Mouse (Mus musculus) 3T3-L1 (cell line): ENCODE data around the gene Gm5485.
A peak's percentile ranks its signal among the peaks of the same experiment; 100 is the strongest.

Source experiments
- DNase-seq: peaks from one replicate; pipeline ENCODE4 v3.0.0-alpha.2; 2015; ENCODE audit warnings: low read depth, low spot score

The Gm5485 gene

DNA sequence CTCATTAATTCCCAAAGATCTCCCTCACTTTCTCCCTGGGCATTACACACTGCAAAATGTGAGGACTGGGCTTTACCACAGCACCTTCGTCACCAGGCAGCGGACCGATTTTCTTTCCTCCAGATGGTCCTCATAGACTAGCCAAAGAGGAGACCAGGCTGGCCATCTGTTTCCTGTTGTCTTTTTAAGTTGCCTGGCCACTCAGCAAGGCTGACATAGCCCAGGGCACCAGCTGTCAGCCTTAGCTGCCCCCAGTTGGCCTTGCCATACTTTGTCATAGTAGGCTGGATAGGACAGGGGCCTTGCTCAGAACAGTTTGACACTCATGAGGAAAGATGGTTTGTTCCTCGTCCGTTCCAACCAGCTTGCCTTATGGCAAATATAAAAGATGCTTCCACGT lies 39.8 kb downstream of the Gm5485 start:
- DNase-seq: no peak

DNA sequence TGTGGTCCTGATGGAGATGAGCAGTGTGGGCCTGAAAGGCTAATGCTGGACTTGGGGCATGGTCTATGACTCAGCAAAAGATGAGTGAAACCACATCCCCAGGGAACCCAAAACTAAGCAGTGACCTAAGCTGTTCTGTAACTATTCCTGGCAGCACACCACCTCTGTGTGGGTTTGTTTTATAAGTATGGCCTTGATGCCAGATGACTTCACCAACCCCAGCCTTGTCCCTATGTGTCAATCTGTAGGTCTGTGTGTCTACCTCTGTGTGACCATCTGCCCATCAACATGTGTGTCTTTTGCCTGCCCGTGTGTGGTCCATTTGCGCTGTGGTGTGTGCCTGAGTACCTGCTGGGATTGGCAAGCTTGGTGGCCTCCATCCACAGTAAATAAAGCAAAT lies 44.1 kb downstream of the Gm5485 start:
- DNase-seq: peak; percentile 44

DNA sequence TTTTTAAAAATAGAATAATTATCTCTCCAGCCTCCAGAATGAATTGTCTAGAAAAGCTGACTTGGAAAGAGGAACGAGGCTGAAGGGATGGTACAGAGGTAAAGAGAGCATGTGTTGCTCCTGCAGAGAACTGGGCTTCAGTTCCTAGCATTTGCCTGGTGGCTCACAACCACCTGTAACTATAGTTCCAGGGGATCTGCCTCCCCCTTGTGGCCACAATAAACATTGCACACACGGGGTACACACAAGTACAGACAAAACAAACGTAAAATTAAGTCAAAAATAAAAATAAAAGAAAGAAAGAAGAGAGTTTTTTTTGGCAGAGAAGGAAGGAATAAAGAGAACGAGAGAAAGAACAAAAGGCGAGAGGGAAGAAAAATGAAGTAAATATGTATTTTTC lies 45.4 kb downstream of the Gm5485 start:
- peak; percentile 18 for DNase-seq

DNA sequence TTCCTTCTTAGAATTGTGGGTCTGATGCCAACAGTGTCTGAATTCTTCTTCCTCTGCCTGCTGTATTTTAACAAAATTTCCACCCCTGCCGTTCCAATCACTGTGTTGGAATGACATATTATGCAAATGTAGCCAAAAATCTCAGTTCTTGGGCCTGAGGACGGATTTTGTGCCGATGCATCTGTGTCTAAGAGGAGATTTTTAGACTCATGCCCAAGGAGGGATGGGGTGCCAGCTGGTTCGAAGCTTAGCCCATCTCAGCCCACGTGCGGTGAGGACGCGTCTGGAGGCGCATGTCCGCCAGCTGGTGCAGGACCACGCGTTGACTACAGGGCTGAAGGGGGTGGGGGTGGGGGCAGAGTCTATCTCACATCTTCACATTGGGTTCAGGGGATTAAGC lies 51.3 kb downstream of the Gm5485 start:
- DNase-seq: no peak

DNA sequence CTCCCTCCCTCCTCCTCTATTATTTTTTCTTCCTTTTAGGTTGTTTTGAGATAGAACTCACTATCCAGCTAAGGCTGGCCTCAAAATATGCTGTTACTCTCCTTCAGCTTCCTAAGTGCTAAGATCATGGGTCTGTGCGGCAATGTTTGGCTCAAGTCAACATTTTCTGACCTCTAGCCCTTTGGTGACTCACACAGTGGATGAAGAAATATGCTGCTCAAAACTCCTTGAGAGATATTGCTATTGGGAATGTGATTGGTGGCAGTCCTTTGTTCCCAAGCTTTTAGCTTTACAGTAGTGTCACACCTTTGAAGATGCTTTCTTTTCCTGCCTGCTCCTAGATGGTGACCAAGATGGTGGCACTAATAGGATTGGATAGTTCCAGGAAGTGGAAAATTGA lies 55.8 kb downstream of the Gm5485 start:
- DNase-seq: peak; percentile 36

DNA sequence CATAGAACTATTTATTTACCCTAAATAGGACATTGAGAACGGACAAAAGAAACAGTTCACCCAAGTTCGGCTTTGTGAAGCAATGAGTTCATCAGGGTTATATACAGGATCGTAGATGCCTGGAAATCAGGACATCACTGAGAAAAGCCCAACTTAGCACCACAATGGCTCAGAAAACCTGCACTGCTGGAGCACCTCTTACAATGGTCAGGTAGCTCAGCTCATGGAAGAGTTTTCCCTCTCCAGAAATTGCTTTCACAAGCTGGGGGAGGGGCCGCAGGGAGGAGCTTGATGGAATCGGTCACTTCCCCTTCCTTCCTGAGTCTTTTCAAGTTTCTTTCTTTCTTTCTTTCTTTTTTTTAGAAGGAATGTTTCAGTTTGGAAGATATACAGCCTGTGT lies 56.5 kb downstream of the Gm5485 start:
- DNase-seq: no peak
